Mouse (Mus musculus): ENCODE results near the gene Lgals4. TPM values are rescaled to one million over a fixed set of nuclear protein-coding genes. Genes with fewer than 3 reads are reported as not detected.

The Lgals4 gene
- polyA plus RNA-seq, 1 experiment from 2014 or later = 3.3 TPM

DNA sequence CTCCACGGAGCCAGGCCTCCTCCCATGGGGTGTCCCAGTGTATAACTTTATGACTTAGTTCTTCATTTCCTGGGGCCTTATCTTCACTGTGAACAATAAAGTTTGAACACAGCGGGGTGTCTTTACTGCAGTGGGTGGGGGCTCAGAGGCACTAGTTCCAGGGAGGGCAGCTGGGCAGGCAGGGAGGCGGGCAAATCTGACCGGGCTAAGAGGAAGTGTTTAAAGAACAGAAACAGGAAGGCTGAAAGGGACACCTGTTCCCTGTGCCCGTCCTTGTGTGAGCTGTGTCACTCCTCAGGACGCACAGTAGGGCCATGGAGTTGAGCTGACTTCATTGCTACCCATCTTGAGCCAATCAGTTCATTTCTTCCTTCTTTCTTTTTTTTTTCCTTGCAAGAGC lies 1.5 kb upstream of the Lgals4 start:
- 77% methylated on average over 6 of the region's 6 CpGs for WGBS
- H3K9me3 ChIP-seq (ENCODE audit: control insufficient read depth, low read length) = no peaks in the 10 kb centered on the region
- H3K4me1 ChIP-seq (ENCODE audit: control insufficient read depth, insufficient read depth, low read length) = no peaks in the 10 kb centered on the region
- H3K27me3 ChIP-seq (ENCODE audit: control insufficient read depth, insufficient read depth, low read length) = no peaks in the 10 kb centered on the region
- no peak overlapping the region for H3K4me3 ChIP-seq (replicated peaks; ENCODE audit: low read depth, low read length)
- H3K36me3 ChIP-seq (ENCODE audit: control insufficient read depth, insufficient read depth, low read length) = peaks cover 17% of the 10 kb centered on the region
- H3K9ac ChIP-seq (replicated peaks; ENCODE audit: low read length) = no peak overlapping the region
- no peak for ATAC-seq (ENCODE audit: low FRiP score, low TSS enrichment)
- no peak overlapping the region for H3K4me2 ChIP-seq (ENCODE audit: low read length)
- no peak for DNase-seq
- no peak overlapping the region for H3K27ac ChIP-seq (replicated peaks; ENCODE audit: low read depth, low read length)

DNA sequence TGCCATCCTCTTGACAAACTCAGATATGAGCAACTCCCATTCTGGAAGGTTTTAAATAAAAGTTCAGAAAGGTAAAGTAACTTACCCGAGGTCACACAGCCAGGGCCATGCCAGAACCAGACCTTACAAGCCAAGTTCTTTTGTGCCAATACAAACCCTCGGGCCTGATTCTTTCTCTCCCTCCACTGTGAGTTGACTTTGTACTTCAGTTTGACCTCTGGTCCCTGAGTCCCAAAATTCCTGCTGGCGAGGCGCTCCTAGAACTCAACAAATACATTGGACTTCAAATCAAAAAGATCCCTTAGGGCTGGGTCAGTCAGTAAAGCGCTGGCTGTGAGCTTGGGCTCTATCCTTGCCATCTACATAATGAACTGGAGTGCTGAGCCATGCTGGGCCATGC lies 3.3 kb downstream of the Lgals4 start:
- Histone ChIP-seq H3K9ac (replicated peaks; ENCODE audit: low read length) (no peak overlapping the region), H3K4me1 (ENCODE audit: control insufficient read depth, insufficient read depth, low read length) (no peaks in the 10 kb centered on the region), H3K36me3 (ENCODE audit: control insufficient read depth, insufficient read depth, low read length) (peaks cover 2% of the 10 kb centered on the region; the same call in 1 of the 2 replicates), H3K4me3 (replicated peaks; ENCODE audit: low read depth, low read length) (no peak overlapping the region), H3K4me2 (ENCODE audit: low read length) (no peak overlapping the region), H3K9me3 (ENCODE audit: control insufficient read depth, low read length) (no peaks in the 10 kb centered on the region), H3K27me3 (ENCODE audit: control insufficient read depth, insufficient read depth, low read length) (no peaks in the 10 kb centered on the region), H3K27ac (replicated peaks; ENCODE audit: low read depth, low read length) (no peak overlapping the region)
- DNase-seq (no peak), ATAC-seq (ENCODE audit: low FRiP score, low TSS enrichment) (no peak)
- 82% methylated on average over 5 of the region's 5 CpGs for WGBS

- ATAC-seq (ENCODE audit: low FRiP score, low TSS enrichment) = no peak
- H3K36me3 ChIP-seq (ENCODE audit: control insufficient read depth, insufficient read depth, low read length) = no peaks in the 10 kb centered on the region
- no peaks in the 10 kb centered on the region for H3K27me3 ChIP-seq (ENCODE audit: control insufficient read depth, insufficient read depth, low read length)
- no peak overlapping the region for H3K4me2 ChIP-seq (ENCODE audit: low read length)
- H3K9me3 ChIP-seq (ENCODE audit: control insufficient read depth, low read length) = no peaks in the 10 kb centered on the region
- no peak overlapping the region for H3K4me3 ChIP-seq (replicated peaks; ENCODE audit: low read depth, low read length)
- 85% methylated on average over 9 of the region's 9 CpGs for WGBS
- no peak overlapping the region for H3K27ac ChIP-seq (replicated peaks; ENCODE audit: low read depth, low read length)
- H3K9ac ChIP-seq (replicated peaks; ENCODE audit: low read length) = no peak overlapping the region
- no peaks in the 10 kb centered on the region for H3K4me1 ChIP-seq (ENCODE audit: control insufficient read depth, insufficient read depth, low read length)
- DNase-seq = no peak
Measured at GRCm38 (mm10) chr7:28838331-28838730, 4.7 kb downstream of the Lgals4 start.

- no peak overlapping the region for H3K9ac ChIP-seq (replicated peaks; ENCODE audit: low read length)
- no peak overlapping the region for H3K4me2 ChIP-seq (ENCODE audit: low read length)
- 0 out of 2 replicates have a peak, but pooled peaks cover 5% of the 10 kb centered on the region for H3K9me3 ChIP-seq (ENCODE audit: control insufficient read depth, low read length)
- ATAC-seq (ENCODE audit: low FRiP score, low TSS enrichment) = no peak
- no peak for DNase-seq
- WGBS = 90% methylated on average over 1 of the region's 1 CpGs
- no peak overlapping the region for H3K27ac ChIP-seq (replicated peaks; ENCODE audit: low read depth, low read length)
- H3K4me3 ChIP-seq (replicated peaks; ENCODE audit: low read depth, low read length) = no peak overlapping the region
- H3K4me1 ChIP-seq (ENCODE audit: control insufficient read depth, insufficient read depth, low read length) = no peaks in the 10 kb centered on the region
- H3K27me3 ChIP-seq (ENCODE audit: control insufficient read depth, insufficient read depth, low read length) = no peaks in the 10 kb centered on the region
- no peaks in the 10 kb centered on the region for H3K36me3 ChIP-seq (ENCODE audit: control insufficient read depth, insufficient read depth, low read length)
Measured at GRCm38 (mm10) chr7:28847273-28847672, 13.6 kb downstream of the Lgals4 start.

DNA sequence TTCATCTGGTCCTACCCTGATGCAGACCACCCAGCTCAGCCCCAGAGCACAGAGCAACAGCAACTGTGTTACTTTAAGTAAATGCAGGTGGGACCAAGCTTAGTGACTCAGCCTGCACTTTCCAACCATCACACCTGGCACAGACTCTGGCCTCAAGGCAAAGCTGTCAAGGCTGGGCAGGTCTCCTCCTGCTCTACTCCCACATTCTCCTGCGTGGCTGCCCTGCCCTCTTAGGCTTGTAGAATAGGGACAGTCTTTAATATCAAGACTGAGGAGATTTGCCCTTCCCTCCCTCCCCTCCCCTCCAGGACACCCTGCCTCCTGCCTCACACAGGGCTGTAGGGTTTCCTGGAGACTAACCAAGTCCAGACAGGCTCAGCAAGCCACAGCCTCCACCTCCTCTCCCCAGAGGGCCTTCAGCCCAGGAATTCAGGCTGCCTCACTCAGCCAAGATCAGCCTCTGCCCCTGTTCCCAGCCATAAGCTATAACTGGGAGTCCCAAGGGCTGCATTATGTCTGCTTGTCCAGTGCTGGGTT lies 16.1 kb downstream of the Lgals4 start:
- WGBS = 57% methylated on average over 1 of the region's 1 CpGs
- H3K36me3 ChIP-seq (ENCODE audit: control insufficient read depth, insufficient read depth, low read length) = no peaks in the 10 kb centered on the region
- H3K27me3 ChIP-seq (ENCODE audit: control insufficient read depth, insufficient read depth, low read length) = no peaks in the 10 kb centered on the region
- H3K9ac ChIP-seq (replicated peaks; ENCODE audit: low read length) = no peak overlapping the region
- ATAC-seq (ENCODE audit: low FRiP score, low TSS enrichment) (no peak), DNase-seq (no peak)
- H3K4me3 ChIP-seq (replicated peaks; ENCODE audit: low read depth, low read length) = no peak overlapping the region
- H3K4me2 ChIP-seq (ENCODE audit: low read length) = no peak overlapping the region
- H3K27ac ChIP-seq (replicated peaks; ENCODE audit: low read depth, low read length) = no peak overlapping the region
- no peaks in the 10 kb centered on the region for H3K4me1 ChIP-seq (ENCODE audit: control insufficient read depth, insufficient read depth, low read length)
- H3K9me3 ChIP-seq (ENCODE audit: control insufficient read depth, low read length) = 0 out of 2 replicates have a peak, but pooled peaks cover 5% of the 10 kb centered on the region

GRCm38 (mm10) chr7:28850642-28851041 lies 17.0 kb downstream of the Lgals4 start:
- 82% methylated on average over 4 of the region's 4 CpGs for WGBS
- H3K9me3 ChIP-seq (ENCODE audit: control insufficient read depth, low read length) = 0 out of 2 replicates have a peak, but pooled peaks cover 5% of the 10 kb centered on the region
- no peak overlapping the region for H3K4me2 ChIP-seq (ENCODE audit: low read length)
- H3K36me3 ChIP-seq (ENCODE audit: control insufficient read depth, insufficient read depth, low read length) = no peaks in the 10 kb centered on the region
- DNase-seq (no peak), ATAC-seq (ENCODE audit: low FRiP score, low TSS enrichment) (no peak)
- H3K4me3 ChIP-seq (replicated peaks; ENCODE audit: low read depth, low read length) = no peak overlapping the region
- H3K27me3 ChIP-seq (ENCODE audit: control insufficient read depth, insufficient read depth, low read length) = no peaks in the 10 kb centered on the region
- H3K9ac ChIP-seq (replicated peaks; ENCODE audit: low read length) = no peak overlapping the region
- H3K4me1 ChIP-seq (ENCODE audit: control insufficient read depth, insufficient read depth, low read length) = no peaks in the 10 kb centered on the region
- H3K27ac ChIP-seq (replicated peaks; ENCODE audit: low read depth, low read length) = no peak overlapping the region

DNA sequence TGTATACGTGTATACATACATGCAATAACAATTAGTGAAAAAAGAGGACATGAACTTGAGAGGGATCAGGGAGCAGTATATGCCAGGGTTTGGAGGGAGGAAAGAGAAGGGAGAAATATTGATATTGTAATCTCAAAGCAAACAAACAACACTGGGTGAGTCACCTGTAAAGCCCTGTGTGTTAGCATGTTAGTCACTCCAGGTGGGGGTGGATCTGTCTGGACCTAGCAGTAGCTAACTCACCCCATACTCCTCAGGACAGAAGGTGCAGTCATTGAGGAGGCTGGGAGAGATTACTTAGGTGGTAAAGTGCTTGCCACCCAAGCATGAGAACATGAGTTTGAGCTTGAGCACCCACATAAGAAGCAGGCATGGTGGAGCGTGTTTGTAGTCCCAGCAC lies 26.3 kb downstream of the Lgals4 start:
- H3K9me3 ChIP-seq (ENCODE audit: control insufficient read depth, low read length) = no peaks in the 10 kb centered on the region
- H3K27ac ChIP-seq (replicated peaks; ENCODE audit: low read depth, low read length) = no peak overlapping the region
- H3K27me3 ChIP-seq (ENCODE audit: control insufficient read depth, insufficient read depth, low read length) = no peaks in the 10 kb centered on the region
- DNase-seq (no peak), ATAC-seq (ENCODE audit: low FRiP score, low TSS enrichment) (no peak)
- WGBS = 92% methylated on average over 2 of the region's 2 CpGs
- H3K4me3 ChIP-seq (replicated peaks; ENCODE audit: low read depth, low read length) = no peak overlapping the region
- no peak overlapping the region for H3K4me2 ChIP-seq (ENCODE audit: low read length)
- H3K9ac ChIP-seq (replicated peaks; ENCODE audit: low read length) = no peak overlapping the region
- 0 out of 2 replicates have a peak, but pooled peaks cover 3% of the 10 kb centered on the region for H3K4me1 ChIP-seq (ENCODE audit: control insufficient read depth, insufficient read depth, low read length)
- no peaks in the 10 kb centered on the region for H3K36me3 ChIP-seq (ENCODE audit: control insufficient read depth, insufficient read depth, low read length)

- no peak overlapping the region for H3K27ac ChIP-seq (replicated peaks; ENCODE audit: low read depth, low read length)
- H3K4me1 ChIP-seq (ENCODE audit: control insufficient read depth, insufficient read depth, low read length) = 0 out of 2 replicates have a peak, but pooled peaks cover 6% of the 10 kb centered on the region
- 90% methylated on average over 6 of the region's 6 CpGs for WGBS
- H3K4me2 ChIP-seq (ENCODE audit: low read length) = no peak overlapping the region
- H3K27me3 ChIP-seq (ENCODE audit: control insufficient read depth, insufficient read depth, low read length) = no peaks in the 10 kb centered on the region
- H3K4me3 ChIP-seq (replicated peaks; ENCODE audit: low read depth, low read length) = no peak overlapping the region
- ATAC-seq (ENCODE audit: low FRiP score, low TSS enrichment) (no peak), DNase-seq (no peak)
- no peak overlapping the region for H3K9ac ChIP-seq (replicated peaks; ENCODE audit: low read length)
- H3K9me3 ChIP-seq (ENCODE audit: control insufficient read depth, low read length) = no peaks in the 10 kb centered on the region
- H3K36me3 ChIP-seq (ENCODE audit: control insufficient read depth, insufficient read depth, low read length) = no peaks in the 10 kb centered on the region
Measured at GRCm38 (mm10) chr7:28860898-28861297, 27.2 kb downstream of the Lgals4 start.

- H3K9ac ChIP-seq (replicated peaks; ENCODE audit: low read length) = no peak overlapping the region
- H3K4me3 ChIP-seq (replicated peaks; ENCODE audit: low read depth, low read length) = no peak overlapping the region
- DNase-seq (no peak), ATAC-seq (ENCODE audit: low FRiP score, low TSS enrichment) (no peak)
- no peaks in the 10 kb centered on the region for H3K36me3 ChIP-seq (ENCODE audit: control insufficient read depth, insufficient read depth, low read length)
- WGBS = 78% methylated on average over 15 of the region's 15 CpGs
- no peaks in the 10 kb centered on the region for H3K9me3 ChIP-seq (ENCODE audit: control insufficient read depth, low read length)
- no peaks in the 10 kb centered on the region for H3K27me3 ChIP-seq (ENCODE audit: control insufficient read depth, insufficient read depth, low read length)
- no peak overlapping the region for H3K4me2 ChIP-seq (ENCODE audit: low read length)
- no peak overlapping the region for H3K27ac ChIP-seq (replicated peaks; ENCODE audit: low read depth, low read length)
- H3K4me1 ChIP-seq (ENCODE audit: control insufficient read depth, insufficient read depth, low read length) = 0 out of 2 replicates have a peak, but pooled peaks cover 7% of the 10 kb centered on the region
Measured at GRCm38 (mm10) chr7:28862817-28863499, 29.3 kb downstream of the Lgals4 start.

All from midbrain, embryonic 14.5 days (tissue).